Mouse (Mus musculus): ENCODE measurements at regions not wholly inside any gene's neighbourhood (a gene's known extent, or its start where the extent isn't known, plus 50 kb on each side); places are given as distances from the start of the nearest gene placed in this dataset.

- dilution Hi-C loops (cut with MboI; ENCODE audit: extremely low pct_ligation_motif_present, extremely low pct_unique_long_range_greater_than_20kb, low sequenced_read_pairs) (no loop called here), in situ Hi-C loops (cut with MboI; ENCODE audit: low pct_ligation_motif_present, low pct_unique_long_range_greater_than_20kb, low sequenced_read_pairs) (no loop called here)
- Histone ChIP-seq H3K79me2 (replicated peaks; ENCODE audit: control insufficient read depth, extremely low read depth, insufficient read depth, poor library complexity, severe bottlenecking) (no peaks in the 10 kb centered on the region), H3K27me3 (replicated peaks) (no peaks in the 10 kb centered on the region), H3K9ac (ENCODE audit: insufficient read depth, low read depth) (no peak overlapping the region), H3K9me3 (replicated peaks; ENCODE audit: low read length) (no peaks in the 10 kb centered on the region), H3K36me3 (replicated peaks in 1 of 2; ENCODE audit: control insufficient read depth in 1 of 2, insufficient read depth in 1 of 2, low read length in 1 of 2) (no peaks in the 10 kb centered on the region), H3K4me1 (ENCODE audit: control insufficient read depth in 1 of 2, insufficient read depth in 2 of 2) (peaks cover 0 to 23% of the 10 kb centered on the region in 2 experiments; a peak in 2 of 4 replicates), H3K27ac (ENCODE audit: insufficient read depth, low read depth) (no peak overlapping the region), H3K4me2 (ENCODE audit: insufficient read depth, low read depth, poor library complexity, severe bottlenecking) (no peak overlapping the region), H3K4me3 (replicated peaks in 1 of 3; ENCODE audit: low read depth in 2 of 3, low read length in 2 of 3, poor library complexity in 1 of 3) (no peak overlapping the region)
- DNase-seq (ENCODE audit: extremely low read depth) = no peak
- no peak for TF ChIP-seq BHLHE40 (IDR thresholded peaks at IDR 0.05; ENCODE audit: low read depth, low read length)
- TF ChIP-seq RAD21 (IDR thresholded peaks at IDR 0.05; ENCODE audit: low read depth, low read length) = no peak
- TF ChIP-seq USF1 (IDR thresholded peaks at IDR 0.05; ENCODE audit: low read depth, low read length) = no peak
- no peak for TF ChIP-seq POLR2AphosphoS2 (IDR thresholded peaks at IDR 0.05; ENCODE audit: low read depth, low read length)
- TF ChIP-seq ZNF384 (IDR thresholded peaks at IDR 0.05; ENCODE audit: low read depth, low read length) = no peak
- no peak for TF ChIP-seq GABPA (IDR thresholded peaks at IDR 0.05; ENCODE audit: insufficient replicate concordance, low read depth, low read length)
- no peak for TF ChIP-seq UBTF (IDR thresholded peaks at IDR 0.05; ENCODE audit: low read depth, low read length)
- no peak for TF ChIP-seq CHD2 (IDR thresholded peaks at IDR 0.05; ENCODE audit: low read length)
- TF ChIP-seq ZMIZ1 (IDR thresholded peaks at IDR 0.05; ENCODE audit: low read depth, low read length) = no peak
- TF ChIP-seq SIN3A (IDR thresholded peaks at IDR 0.05; ENCODE audit: low read length) = no peak
- no peak for TF ChIP-seq IRF4 (IDR thresholded peaks at IDR 0.05; ENCODE audit: low read depth, low read length)
- TF ChIP-seq NRF1 (IDR thresholded peaks at IDR 0.05; ENCODE audit: low read depth, low read length) = no peak
- TF ChIP-seq HCFC1 (IDR thresholded peaks at IDR 0.05; ENCODE audit: low read depth, low read length) = no peak
- TF ChIP-seq MAZ (IDR thresholded peaks at IDR 0.05; ENCODE audit: low read depth, low read length) = no peak
Measured at GRCm38 (mm10) chr1:76410813-76411212, 864.7 kb downstream of the Slc4a3 start.

DNA sequence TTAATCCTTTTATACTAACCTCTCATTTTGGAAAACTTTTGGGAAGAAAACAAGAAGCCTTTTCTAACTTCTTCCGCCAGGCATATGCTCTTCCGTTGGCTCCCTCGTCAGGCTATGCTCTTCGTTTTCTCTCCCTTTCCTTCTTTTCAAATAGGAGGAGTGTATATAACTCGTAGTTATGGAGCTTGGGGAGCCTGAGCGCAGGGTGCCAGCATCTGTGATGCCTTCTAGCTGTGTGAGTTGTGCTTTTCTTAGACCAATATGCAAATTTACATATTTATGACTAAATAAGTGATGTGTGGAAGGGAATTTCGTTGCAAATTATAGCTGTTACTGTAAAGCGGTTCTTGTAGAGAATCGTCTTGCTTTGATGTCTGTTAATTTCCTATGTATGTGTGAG is 874.5 kb downstream of the Slc4a3 start:
- Histone ChIP-seq H3K9me3 (replicated peaks; ENCODE audit: low read length) (no peaks in the 10 kb centered on the region), H3K4me1 (ENCODE audit: control insufficient read depth in 1 of 2, insufficient read depth in 2 of 2) (no peaks in the 10 kb centered on the region), H3K4me3 (replicated peaks in 1 of 3; ENCODE audit: low read depth in 2 of 3, low read length in 2 of 3, poor library complexity in 1 of 3) (no peak overlapping the region), H3K36me3 (replicated peaks in 1 of 2; ENCODE audit: control insufficient read depth in 1 of 2, insufficient read depth in 1 of 2, low read length in 1 of 2) (no peaks in the 10 kb centered on the region), H3K27me3 (replicated peaks) (no peaks in the 10 kb centered on the region), H3K79me2 (replicated peaks; ENCODE audit: control insufficient read depth, extremely low read depth, insufficient read depth, poor library complexity, severe bottlenecking) (no peaks in the 10 kb centered on the region), H3K4me2 (ENCODE audit: insufficient read depth, low read depth, poor library complexity, severe bottlenecking) (no peak overlapping the region), H3K27ac (ENCODE audit: insufficient read depth, low read depth) (no peak overlapping the region), H3K9ac (ENCODE audit: insufficient read depth, low read depth) (no peak overlapping the region)
- dilution Hi-C loops (cut with MboI; ENCODE audit: extremely low pct_ligation_motif_present, extremely low pct_unique_long_range_greater_than_20kb, low sequenced_read_pairs) (no loop called here), in situ Hi-C loops (cut with MboI; ENCODE audit: low pct_ligation_motif_present, low pct_unique_long_range_greater_than_20kb, low sequenced_read_pairs) (no loop called here)
- DNase-seq (ENCODE audit: extremely low read depth) = no peak
- TF ChIP-seq ETS1 (conservative IDR thresholded peaks at IDR 0.05; ENCODE audit: low read depth, low read length) = no peak
- no peak for TF ChIP-seq HCFC1 (IDR thresholded peaks at IDR 0.05; ENCODE audit: low read depth, low read length)
- no peak for TF ChIP-seq ZKSCAN1 (IDR thresholded peaks at IDR 0.05; ENCODE audit: borderline replicate concordance, low read depth, low read length)
- no peak for TF ChIP-seq ZNF384 (IDR thresholded peaks at IDR 0.05; ENCODE audit: low read depth, low read length)
- no peak for TF ChIP-seq ZMIZ1 (IDR thresholded peaks at IDR 0.05; ENCODE audit: low read depth, low read length)
- TF ChIP-seq MEF2A (IDR thresholded peaks at IDR 0.05; ENCODE audit: borderline replicate concordance, low read depth, low read length) = no peak
- no peak for TF ChIP-seq CTCF (conservative IDR thresholded peaks at IDR 0.05 in 1 of 2, IDR thresholded peaks at IDR 0.05 in 1 of 2; ENCODE audit: low read depth in 2 of 2, low read length in 2 of 2)
- TF ChIP-seq CHD1 (IDR thresholded peaks at IDR 0.05; ENCODE audit: low read depth, low read length) = no peak
- TF ChIP-seq USF1 (IDR thresholded peaks at IDR 0.05; ENCODE audit: low read depth, low read length) = no peak
- TF ChIP-seq POLR2AphosphoS2 (IDR thresholded peaks at IDR 0.05; ENCODE audit: low read depth, low read length) = no peak
- TF ChIP-seq NELFE (IDR thresholded peaks at IDR 0.05; ENCODE audit: low read depth, low read length) = no peak
- TF ChIP-seq PAX5 (IDR thresholded peaks at IDR 0.05; ENCODE audit: low read length) = no peak
- no peak for TF ChIP-seq CHD2 (IDR thresholded peaks at IDR 0.05; ENCODE audit: low read length)
- no peak for TF ChIP-seq TCF12 (IDR thresholded peaks at IDR 0.05; ENCODE audit: low read depth, low read length)
- TF ChIP-seq RCOR1 (conservative IDR thresholded peaks at IDR 0.05; ENCODE audit: low read depth, low read length) = no peak
- TF ChIP-seq SIN3A (IDR thresholded peaks at IDR 0.05; ENCODE audit: low read length) = no peak

Measured in CH12.LX (cell line).